ENCODE assay signal across 19 mouse cellular contexts in the genomic region with DNA sequence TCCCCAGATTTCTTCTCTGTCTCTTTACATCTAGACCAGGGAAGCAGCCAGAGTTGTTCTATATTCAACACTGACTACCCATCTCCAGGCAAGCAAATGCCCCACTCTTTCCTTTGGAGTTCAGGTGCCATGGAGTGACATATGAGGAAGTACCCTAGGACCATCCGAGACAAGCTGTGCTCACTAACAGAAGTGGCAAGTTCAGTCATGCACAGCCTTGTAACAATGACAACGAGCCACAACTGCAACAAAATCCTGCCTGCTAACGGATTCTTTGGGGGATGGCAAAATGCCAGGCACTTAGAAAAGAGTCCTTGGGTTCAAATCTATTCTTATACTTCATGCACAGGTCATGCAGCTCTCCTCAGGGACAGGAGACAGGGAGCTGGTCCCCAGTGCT. TPM values are rescaled to one million over a fixed set of nuclear protein-coding genes. Genes with fewer than 3 reads are reported as not detected.
DNase-seq lines count a peak whose midpoint lies in the region; ATAC-seq lines count a peak whose summit lies in the region.
"Had no signal": no experiment of that assay in that cellular context is flagged by ENCODE, and none has a peak within 500 bp of the region (broad histone marks: within the 10 kb centered on the region; RNA-seq: fewer than 3 reads in every experiment).

No protein-coding gene starts in this region.

- peak; percentile 15 for DNase-seq in retina, postnatal 1 day
- no peak for DNase-seq in retina, embryonic 14.5 days (ENCODE audit: low spot score)
- DNase-seq in lung, postnatal 36 days = no peak
- DNase-seq in testis, postnatal 14 days (ENCODE audit: low spot score) = no peak
- DNase-seq: adrenal gland, postnatal 14 days; cerebellum, adult 11-12 months; cerebellum, adult 9-10 months; cerebellum, postnatal 25 days; gastrocnemius, adult 2 months; gastrocnemius, postnatal 25 days; heart, adult 18-20 months; heart, postnatal 10 days had no signal

- ATAC-seq in common myeloid progenitor, adult 5-6 weeks (replicated peaks; ENCODE audit: low read depth, poor library complexity, severe bottlenecking) = peak; percentile 63
- ATAC-seq in neutrophil, adult 5-6 weeks (ENCODE audit: extremely low read depth, insufficient number of reproducible peaks, low FRiP score, poor library complexity, severe bottlenecking) = 0 out of 2 replicates have a peak, but pooled peaks have one; percentile 9
- ATAC-seq: activated CD4-positive, CD25-positive, alpha-beta regulatory T cell, adult 4 months; CD4-positive, CD25-positive, alpha-beta regulatory T cell, adult 4 months; forebrain, embryonic 14.5 days; hindbrain, postnatal 0 days; Patski had no signal

RNA-seq across cellular contexts. Expression of a gene that starts 8.1 kb away (rescaled TPM):
- 31.3 and 35.2 TPM in 2 replicates for total RNA-seq in common myeloid progenitor, adult 5-6 weeks (2017)
- total RNA-seq in neutrophil, adult 5-6 weeks (2017) = 39.0 and 45.4 TPM in 2 replicates
